Mouse (Mus musculus): ENCODE measurements around the gene Sema6d.

The Sema6d gene

DNA sequence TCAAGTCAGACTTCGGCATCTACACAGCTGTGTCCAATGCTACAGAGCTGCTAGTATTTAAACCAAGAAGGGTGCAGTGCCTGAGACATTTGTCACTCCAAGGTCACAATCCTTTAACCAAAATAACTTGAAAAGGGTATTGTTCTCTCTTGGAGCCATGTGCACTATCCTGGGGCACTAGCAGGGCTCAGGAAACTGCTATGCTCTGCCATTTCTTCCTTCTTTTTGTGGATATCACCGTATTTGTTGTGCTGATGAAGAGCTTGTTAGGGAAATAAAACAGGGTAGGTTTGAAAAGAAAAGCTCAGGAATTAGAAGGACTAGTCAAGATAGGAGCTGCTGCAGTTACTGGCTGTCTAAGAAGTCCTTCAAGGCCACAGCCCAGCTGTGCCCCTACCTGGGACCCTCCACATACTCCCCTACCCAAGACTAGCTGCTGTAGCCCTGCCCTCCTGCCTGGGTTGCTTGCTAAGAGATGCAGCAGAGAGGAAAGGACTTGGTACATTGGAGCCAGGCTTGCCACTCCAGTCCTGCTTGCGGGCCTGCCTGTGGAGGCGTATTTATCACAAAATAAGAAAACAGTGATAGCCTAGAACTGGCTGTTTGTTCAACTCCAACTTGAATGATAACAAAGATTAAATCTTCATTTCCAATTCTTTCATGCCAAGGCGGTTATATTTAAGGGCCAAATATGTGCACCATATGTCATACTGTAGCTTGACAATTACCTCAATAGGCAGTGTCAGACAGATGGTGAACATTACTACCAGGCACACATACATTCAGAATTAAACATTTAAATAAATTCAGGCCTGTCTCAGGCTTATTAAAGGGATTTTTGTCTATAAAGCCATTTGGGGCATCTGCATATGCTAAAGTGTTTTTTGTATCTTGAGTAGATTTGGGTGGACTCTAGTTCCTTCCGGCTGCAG, 315.1 kb downstream of the Sema6d start:
- no peak for DNase-seq

DNA sequence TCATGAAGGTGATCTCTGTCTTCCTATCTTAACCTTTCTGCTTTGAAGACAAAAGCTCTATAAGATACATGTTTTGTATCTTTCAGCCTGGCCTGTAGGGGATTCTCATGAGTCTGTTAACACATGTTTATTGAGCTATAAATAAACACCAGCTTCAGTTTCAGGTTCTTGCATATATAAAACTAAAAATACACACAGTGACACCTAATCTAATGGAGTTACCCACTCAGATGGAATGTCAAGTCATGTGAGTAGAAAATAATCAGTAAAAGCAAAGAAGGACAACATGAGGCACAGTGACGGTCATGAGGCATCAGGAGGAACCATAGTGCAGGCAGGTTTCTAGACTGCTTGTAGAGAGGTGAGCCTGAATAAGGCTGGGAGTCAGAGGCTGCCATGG, 319.2 kb downstream of the Sema6d start:
- DNase-seq, result no peak

DNA sequence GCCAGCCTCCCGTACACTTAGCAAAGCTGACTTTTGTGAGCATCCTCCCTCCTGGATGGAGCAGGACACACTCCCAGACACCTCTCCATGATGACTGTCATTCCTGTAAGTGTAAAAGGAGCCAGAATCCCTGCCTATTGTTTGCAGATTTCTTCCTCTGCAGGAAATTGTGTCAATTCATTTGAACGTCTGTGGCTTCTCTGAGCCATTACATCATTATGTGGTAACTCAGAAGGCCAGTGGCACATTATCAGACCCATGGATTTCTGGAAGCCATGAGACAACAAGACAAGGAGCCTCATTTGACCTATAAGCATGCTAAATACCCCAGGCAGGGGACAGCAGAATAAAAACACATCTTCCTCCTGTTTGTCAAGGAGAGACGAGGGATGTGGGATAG, 327.0 kb downstream of the Sema6d start:
- DNase-seq, result no peak

DNA sequence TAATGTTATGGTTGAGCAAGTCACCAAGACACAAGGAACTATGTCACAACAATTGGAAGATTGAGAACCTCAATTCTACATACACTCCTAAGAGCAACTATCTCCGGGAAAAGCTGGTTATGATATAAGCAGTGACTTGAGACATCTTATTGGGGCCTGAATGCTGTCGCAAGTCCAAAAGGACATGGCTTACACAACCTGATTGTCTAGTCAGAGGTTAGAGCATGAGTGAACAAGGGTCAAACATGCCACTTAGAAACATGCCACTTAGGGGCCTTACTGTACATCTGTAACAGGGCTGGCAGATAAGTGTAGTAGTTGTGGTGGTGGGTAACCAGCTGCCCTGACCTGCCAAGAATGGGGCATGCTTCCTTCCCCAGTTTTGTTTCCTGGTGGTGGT, 328.6 kb downstream of the Sema6d start:
- DNase-seq, result no peak

DNA sequence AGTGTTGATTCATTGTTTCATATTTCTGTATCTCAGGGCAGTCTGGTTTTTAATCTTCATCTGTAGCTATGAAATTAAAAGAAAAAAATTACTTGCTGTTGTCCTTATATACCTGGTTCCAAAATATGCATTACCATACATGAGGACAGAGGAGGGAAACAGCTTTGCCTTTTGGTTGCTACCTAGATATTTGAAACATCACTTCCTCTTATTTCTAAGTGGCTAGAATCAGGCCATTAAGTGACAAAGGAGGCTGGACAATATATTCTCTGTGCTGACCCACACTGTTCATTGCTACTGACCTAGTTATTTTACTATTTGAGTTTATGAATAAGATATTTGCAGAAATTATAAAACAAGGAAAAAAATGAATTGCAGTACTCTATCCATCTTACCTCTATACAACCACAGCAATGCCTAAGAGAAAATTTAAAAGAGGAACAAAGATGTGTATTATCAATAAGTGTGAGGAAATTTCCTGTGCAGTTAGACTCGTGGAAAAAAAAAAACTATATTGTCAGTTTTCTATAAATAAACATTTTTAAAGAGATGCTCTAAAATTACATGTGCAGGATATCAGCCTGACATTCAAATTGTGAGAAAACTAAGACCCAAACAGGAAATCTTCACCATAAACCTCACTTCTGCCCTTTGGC, 330.5 kb downstream of the Sema6d start:
- DNase-seq, result no peak

DNA sequence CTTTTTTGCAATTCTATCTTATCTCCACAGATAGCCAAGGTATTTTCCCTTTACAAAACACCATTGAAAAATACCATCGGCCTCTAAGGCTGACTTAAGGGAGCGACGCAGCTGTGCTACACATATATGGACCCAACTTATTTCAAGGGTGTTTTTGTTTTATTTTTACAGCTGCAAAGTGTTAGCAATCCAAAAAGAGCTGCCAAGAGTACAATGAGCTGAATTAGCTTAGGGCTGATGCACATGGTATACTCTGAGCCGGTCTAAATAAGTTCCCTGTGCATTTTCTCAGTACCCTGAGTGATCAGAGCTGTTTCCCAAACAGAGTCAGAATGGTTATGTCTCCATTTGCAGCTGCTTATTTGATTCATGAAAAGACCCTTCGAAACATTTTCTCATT, 340.0 kb downstream of the Sema6d start:
- DNase-seq, result no peak

DNA sequence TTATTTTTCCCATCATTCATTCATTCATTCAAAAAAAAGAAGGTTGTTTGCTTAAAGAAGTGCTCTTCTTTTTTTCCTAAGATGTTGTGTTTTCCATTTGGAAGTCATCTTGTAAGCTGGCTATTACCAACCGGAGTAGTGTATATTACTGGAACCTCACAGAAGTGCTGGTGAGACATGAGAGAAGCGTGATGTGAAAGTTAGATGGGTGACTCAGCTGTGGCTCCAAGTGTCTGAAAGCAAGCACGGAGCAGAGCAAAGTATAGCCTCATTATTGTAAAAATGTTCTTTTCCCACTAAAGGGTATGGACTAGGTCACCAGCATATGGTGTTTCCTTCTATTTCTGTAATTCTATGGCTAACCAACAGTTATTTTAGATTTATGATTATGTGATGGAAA, 340.9 kb downstream of the Sema6d start:
- no peak for DNase-seq

DNA sequence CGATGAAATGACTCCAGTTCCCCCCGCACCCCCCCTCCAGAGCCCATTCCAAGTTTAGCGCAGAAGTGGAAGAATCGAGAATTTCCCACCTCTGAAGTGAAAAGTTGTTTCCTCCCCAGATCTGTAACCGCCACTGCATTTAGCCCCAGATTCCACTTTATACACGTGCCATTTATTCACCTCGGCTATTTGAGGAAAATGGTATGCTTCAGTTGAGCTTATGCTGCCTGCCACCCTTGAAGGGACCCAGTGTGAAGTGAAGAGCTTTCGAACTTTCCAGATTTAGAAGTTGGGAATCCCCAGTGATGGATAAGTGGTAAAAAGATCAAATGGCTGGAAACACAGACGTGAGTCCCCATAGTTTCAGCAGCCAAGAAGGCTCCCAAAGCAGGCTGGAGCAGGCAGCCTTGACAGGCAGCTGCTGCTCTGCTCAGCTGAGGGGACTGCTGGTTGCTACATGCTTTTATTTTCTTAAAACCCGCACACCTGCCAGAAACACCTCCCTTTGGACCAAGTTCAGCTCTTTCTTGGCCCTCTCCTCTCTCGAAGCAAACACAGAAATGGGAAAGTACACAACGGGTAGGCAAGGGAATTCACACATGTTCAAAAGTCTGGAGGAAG, 345.7 kb downstream of the Sema6d start:
- DNase-seq, result no peak

DNA sequence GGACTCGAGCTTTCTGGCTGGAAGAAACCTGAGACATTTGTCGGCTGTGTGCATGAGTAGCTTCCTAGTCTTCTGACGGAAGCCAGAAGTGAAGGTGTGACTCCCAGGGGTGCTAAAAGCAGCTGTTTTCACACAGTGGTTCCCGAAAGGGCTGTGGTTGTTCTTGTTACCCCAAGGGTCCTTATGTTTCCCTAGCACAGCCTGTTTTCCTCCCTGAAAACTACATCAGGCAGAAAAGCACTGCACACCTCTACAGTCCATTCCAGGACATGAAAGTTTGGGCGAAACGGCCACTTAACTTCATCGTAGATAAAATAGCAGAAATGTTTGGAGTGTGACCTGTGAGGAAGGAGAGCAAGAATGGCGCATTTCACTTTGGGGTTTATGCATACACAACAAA, 346.9 kb downstream of the Sema6d start:
- DNase-seq, result no peak

DNA sequence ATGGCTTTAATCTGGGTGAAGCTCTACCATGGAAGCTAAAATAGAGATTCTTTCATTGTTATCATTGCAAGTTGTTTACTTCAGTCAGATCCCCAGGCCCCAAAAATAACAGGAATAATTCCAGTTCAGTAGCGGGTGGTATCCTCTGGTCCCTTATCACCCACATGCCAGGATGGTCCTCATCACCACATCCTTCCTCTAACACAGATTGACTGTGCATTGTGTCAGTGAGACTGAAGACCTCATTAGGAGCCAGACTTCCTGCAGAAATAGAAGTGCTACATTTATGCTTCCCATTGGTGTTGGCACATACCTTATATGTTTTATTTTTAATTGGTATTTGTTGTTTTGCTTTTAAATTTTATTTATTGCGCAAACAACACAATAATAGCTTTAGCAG, 354.4 kb downstream of the Sema6d start:
- DNase-seq, result no peak

DNA sequence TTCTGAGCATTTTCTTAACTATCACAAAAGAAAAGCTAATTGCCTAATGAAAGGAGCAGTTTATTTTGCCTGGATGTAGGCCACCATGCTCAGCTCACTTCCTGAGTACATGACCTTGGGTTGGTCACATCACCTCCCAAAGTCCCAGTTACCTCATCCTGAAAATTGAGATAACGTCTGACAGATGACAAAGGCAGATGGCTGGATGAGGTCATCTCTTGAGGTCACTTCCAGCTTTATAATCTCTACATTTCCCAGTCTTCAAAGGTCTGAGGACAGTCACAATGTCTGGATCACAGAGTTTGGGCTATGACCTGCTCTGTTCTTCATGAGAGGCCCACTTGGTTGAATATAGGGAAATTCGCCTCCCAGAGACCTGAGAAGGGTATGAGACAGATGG, 366.1 kb downstream of the Sema6d start:
- DNase-seq, result no peak

DNA sequence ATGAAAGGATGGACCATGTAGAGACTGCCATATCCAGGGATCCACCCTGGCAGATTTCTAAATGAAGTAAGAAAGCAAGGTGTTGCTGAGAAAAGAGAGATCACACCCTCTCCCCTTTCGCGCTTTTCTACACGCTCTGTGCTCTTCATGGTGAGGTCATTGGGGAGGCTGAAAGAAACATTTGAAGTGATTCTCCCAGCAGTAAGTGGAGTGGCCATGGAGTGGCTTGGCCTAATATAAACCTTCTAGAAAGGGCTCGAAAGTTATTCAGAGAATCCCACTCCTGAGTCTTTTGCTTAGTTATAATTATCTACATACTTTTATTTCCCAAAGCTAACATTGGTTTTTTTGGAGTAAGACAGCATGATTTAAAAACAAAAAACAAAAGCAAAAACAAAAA, 367.2 kb downstream of the Sema6d start:
- DNase-seq, result no peak

DNA sequence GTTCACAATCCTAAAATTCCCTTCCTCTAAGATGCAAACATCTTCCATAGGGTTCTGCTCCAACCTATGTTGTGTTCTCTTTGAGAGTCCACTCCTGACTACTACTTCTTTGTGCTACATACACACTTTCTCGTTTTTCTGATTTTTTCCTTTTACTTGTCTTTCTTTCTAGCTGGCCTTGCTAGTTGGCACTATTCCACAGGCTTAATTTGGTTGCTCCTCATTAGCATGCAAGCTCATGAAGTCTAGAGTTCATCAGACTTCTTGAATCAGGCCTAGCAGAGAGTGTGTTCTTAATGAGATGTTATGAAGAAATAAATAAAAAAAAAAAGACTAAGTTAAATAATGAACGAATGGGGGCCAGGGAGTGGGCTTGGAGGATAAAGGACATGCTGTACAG, 368.3 kb downstream of the Sema6d start:
- no peak for DNase-seq

DNA sequence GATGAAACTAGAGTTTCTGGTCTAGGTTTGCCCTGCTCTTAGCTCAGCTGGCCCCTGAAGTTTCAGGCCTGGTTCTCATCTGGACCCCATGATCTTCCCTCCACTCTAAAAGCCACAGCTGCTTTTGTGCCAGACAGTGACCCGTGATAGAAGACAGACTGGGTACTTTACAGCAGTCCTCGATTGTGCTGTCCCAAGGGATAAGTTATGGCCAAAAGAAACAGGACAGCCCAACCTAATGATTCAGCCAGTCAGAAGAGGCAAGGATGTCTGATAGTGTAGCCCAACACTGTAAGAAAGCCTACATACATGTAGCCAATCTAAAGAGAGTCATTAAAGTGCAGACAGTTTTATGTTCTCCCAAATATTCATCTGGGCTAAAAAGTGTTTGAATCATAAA, 371.2 kb downstream of the Sema6d start:
- DNase-seq, result no peak

DNA sequence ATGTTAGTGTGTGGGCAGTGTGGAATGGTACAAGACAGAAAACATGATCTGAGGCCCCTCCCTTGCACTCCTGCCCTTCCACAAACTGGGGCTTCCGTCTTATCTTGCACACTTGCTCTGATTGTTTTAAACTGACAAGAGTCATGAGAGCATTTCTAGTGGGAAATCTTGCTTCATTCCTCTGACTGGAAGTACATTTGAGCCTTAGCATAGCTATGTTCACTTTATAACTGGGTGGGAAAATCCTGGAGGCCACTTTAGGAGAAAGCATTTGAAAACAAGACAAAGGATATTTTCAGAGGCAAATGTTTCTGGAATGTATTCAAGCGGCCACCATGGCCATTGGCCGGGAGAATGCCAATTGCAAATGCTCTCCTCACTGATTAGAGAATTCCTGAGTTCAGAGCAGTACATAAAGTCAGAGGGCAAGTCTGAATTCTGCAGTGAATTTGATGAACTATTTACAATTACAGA, 371.6 kb downstream of the Sema6d start:
- DNase-seq, result no peak

DNA sequence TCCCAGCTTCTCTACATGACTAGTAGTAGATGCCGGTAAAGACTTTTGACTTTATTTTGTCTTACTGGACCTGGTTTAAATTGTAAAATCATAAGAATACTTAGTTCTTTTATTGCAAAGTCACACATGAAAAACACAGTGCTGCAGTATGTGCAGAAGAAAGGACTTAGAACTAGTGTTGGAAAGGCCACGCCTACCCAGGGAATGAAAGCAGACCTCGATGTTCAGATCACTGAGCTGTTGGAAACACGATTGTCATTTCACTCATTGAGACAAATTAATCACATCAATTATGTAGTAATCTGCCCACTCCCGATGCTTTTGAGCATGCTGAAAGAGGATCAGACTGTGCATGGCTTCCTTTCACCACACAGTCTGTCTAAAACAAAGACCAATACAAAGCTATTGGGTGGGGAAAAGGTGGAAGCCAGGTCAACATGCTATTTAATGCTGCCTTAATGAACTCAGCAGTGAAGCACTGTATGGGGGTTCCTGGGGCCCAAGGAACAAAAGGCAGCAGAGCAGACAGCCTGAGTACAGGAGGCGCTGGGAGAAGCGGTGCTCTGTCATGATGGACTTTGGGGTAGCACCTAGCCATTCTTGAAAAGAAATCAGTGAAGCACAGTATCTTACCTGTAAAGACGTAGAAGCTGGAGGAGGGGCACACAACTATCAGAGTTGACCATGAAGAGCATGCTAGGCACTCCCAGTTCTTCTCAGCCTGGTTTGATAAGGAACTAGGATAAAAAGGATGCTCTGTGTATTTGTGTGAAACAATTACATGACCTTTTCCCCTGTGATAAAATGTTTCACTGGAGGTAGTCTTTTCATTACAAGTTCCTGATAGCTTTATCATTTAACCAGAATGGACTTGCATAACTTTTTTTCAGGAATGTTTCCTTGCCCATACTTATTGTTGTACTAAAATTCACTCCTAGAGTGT, 375.5 kb downstream of the Sema6d start:
- no peak for DNase-seq

DNA sequence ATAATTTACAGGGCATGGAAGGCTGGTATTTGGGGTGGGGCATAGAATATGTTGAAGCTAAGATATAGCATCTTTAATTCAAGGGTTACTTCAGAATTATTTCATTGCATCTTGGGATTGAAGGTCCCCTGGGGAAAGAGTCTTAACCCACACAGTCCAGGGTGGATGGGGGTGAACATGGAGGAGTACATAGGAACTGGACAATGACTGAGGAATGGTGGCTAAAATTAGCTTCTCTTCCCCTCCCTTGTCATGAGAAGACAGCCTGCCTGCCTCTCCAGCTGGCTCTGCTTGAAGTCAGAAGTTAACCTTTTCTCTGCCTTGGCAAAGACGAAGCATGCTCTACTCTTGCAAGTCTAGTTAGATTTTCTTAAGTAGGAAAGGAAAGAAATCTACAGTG, 377.7 kb downstream of the Sema6d start:
- DNase-seq, result no peak

DNA sequence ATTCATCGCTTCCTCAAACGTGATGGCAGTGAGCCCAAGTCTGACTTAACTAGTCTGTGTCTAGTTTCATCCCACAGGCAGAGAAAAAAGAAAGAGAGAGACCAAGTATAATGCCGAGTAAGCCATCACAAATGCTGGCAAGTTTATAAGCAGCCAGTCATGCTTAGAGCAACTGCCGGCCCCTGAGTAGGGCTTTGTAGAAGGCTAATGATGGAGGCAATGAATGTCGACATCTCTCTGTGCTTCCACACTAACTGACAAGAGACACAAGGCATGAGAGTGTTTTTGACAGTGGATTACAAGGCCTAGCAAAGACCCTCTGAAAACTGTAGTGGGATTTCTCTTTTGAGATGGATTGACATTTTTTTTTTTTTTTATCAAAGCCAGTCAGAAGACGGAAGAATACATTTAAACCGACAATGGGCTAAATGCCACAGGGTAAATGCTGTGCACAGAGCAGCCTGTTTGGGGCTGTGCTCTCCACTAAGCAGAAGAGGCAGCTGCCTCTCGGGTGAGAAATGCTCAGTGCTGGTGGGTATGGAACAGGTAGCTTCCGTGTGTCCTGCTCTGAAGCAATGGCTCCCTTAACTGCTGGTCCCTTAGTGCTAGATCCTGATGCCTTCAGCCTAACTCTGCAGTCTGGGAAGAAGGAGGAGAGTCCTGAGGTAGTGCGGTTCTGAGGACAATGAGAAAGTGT, 380.7 kb downstream of the Sema6d start:
- DNase-seq, result no peak

DNA sequence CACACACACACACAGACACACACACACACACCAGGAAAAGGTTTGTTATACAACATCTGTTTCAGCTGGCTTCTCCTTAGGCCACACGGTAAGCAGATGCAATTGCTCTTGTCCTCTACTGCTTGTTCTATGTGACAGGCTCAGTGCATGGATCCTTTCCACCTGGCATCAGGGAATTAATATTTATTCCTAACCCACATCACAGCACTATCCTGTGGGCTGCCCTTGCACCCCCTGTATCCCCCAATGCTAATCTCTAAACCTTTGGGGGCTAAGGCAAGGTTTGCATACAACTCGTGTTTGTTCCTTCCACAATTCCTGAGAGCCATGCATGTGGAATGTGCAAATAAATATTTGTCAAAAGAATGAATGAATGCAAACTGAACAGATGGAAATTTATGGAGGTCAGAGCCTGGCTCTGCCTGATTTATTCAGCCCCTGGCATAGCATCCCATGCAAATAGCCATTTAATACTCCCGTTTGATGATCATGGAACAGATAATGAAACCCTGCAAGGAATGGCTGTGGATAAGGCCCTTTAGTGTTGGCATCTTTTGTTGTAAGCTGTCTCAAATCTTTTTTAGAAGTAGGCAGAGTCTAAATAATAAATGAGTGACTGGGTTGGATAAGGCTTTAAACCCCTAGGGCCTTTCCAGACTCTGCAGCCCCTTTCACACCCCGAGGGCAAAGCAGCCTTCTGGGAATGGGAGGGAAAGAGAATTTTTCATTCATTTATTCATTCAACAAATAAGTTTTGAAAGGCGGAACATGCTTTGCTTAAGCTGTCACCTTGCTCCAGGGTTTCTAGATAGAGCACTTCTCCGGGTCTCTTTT, 383.1 kb downstream of the Sema6d start:
- no peak for DNase-seq

DNA sequence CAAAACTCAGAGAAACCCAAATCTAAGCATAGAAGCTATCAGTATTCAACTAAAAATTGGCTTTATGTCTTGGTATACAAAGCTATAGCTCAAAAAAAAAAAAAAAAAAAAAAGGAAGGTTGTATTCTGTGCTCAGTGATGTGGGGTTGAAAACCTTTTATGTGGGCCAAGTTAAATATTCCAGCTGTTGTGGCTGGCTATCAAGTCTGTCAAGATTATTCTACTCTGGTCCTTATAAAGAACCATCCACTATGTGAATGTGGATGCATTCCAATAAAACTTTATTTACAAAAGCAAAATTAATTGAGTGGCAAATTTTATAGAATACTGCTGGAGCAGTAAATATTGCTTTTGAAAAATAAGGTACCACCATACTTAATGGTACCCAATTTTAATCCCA, 388.1 kb downstream of the Sema6d start:
- no peak for DNase-seq

DNA sequence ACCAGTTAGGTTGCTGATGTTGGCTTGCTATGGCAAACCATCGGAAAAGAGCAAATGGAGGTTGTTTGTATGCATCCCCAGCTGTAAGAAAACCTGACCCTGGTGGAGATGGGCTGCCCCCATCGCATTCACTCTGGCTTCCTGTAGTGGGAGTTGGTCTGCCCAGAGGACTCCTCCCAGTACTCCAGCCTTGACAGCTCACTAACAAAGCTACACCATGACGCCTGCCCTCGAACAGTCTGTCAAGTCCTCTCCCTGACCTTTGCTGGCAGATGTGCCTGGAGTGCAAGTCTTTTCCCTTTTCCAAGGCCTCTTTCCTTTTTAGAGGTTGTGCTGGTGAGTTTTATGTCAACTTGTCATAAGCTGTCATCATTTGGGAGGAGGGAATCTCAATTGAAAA, 388.8 kb downstream of the Sema6d start:
- DNase-seq, result no peak
